Mouse (Mus musculus): ENCODE results near the gene Atp5f1. TPM values are rescaled to one million over a fixed set of nuclear protein-coding genes. Genes with fewer than 3 reads are reported as not detected.

Gene Atp5f1
- total and polyA plus RNA-seq, 3 experiments, result 313 to 344 TPM; not detected in 1

- 0 out of 2 replicates have a peak, but pooled peaks have one; percentile 16 for TF ChIP-seq ELF1 (IDR thresholded peaks at IDR 0.05; ENCODE audit: low read depth, low read length)
- peak; percentile 84; the same call in 1 of the 2 replicates for TF ChIP-seq MXI1 (IDR thresholded peaks at IDR 0.05; ENCODE audit: low read depth, low read length)
- peak; percentile 63; a peak in 2 of 4 replicates for TF ChIP-seq EP300 (IDR thresholded peaks at IDR 0.05; ENCODE audit: low read depth in 1 of 2, low read length in 2 of 2)
- no peak for TF ChIP-seq TAL1 (IDR thresholded peaks at IDR 0.05; ENCODE audit: low read length)
- no peak for TF ChIP-seq POLR2AphosphoS2 (IDR thresholded peaks at IDR 0.05; ENCODE audit: low read length)
- no peak for TF ChIP-seq E2F4 (IDR thresholded peaks at IDR 0.05; ENCODE audit: borderline replicate concordance, low read depth, low read length)
- TF ChIP-seq BHLHE40 (IDR thresholded peaks at IDR 0.05; ENCODE audit: borderline replicate concordance, low read depth, low read length), result no peak
- peak; percentile 76 for TF ChIP-seq SIN3A (IDR thresholded peaks at IDR 0.05; ENCODE audit: low read length)
- peak; percentile 6; the same call in 1 of the 2 replicates for TF ChIP-seq ZNF384 (IDR thresholded peaks at IDR 0.05; ENCODE audit: low read depth, low read length)
These were observed 65.0 kb downstream of the Atp5f1 start (continued) for GRCm38 (mm10) chr3:105894601-105895592.

DNA sequence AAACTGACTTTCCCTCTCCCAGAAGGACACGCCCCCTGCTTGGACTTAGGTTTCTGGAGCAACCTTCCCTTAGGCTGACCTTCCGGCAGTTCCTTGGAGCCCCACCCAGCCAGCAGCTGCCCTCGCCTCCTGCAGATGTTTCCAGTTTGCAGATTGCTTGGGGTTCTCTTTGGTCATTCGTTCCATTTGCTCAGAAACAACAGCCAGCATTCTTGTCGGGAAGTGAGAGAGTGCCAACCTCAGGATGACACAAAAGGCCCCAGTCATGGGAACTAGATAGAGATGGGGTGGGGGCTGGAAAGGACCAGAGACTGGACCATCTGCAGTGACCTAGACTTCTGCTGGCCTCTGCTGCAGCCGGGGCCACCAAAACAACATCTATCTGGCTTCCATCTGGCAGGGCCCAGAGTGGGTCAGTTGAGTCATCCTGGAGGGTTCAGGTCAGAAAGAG lies 65.9 kb downstream of the Atp5f1 start:
- H3K27ac ChIP-seq (ENCODE audit: control insufficient read depth, low read depth, low read length), result peak overlapping the region; percentile 90
- no peak for TF ChIP-seq EP300 (IDR thresholded peaks at IDR 0.05; ENCODE audit: low read depth in 1 of 2, low read length in 2 of 2)
- no peak for TF ChIP-seq KAT2A (conservative IDR thresholded peaks at IDR 0.05; ENCODE audit: low read depth, low read length)
- TF ChIP-seq USF2 (IDR thresholded peaks at IDR 0.05; ENCODE audit: borderline replicate concordance in 1 of 2, insufficient read depth in 1 of 2, low read depth in 1 of 2, low read length in 2 of 2), result no peak
- no peak for TF ChIP-seq ELF1 (IDR thresholded peaks at IDR 0.05; ENCODE audit: low read depth, low read length)
- no peak for TF ChIP-seq UBTF (IDR thresholded peaks at IDR 0.05; ENCODE audit: borderline replicate concordance, insufficient read depth, low read depth, low read length)
- TF ChIP-seq GABPA (IDR thresholded peaks at IDR 0.05; ENCODE audit: low read depth, low read length), result no peak
- TF ChIP-seq NELFE (IDR thresholded peaks at IDR 0.05; ENCODE audit: low read depth, low read length), result no peak
- no peak for TF ChIP-seq RCOR1 (IDR thresholded peaks at IDR 0.05; ENCODE audit: low read depth, low read length)
- TF ChIP-seq USF1 (IDR thresholded peaks at IDR 0.05; ENCODE audit: low read depth, low read length), result no peak
- no peak for TF ChIP-seq CTCF (IDR thresholded peaks at IDR 0.05 in 2 of 3, conservative IDR thresholded peaks at IDR 0.05 in 1 of 3; ENCODE audit: control insufficient read depth in 1 of 3, insufficient read depth in 1 of 3, low read depth in 2 of 3, low read length in 3 of 3, poor library complexity in 1 of 3, severe bottlenecking in 1 of 3)
- no peak for TF ChIP-seq SIN3A (IDR thresholded peaks at IDR 0.05; ENCODE audit: low read length)
- no peak for TF ChIP-seq BHLHE40 (IDR thresholded peaks at IDR 0.05; ENCODE audit: borderline replicate concordance, low read depth, low read length)
- no peak for TF ChIP-seq E2F4 (IDR thresholded peaks at IDR 0.05; ENCODE audit: borderline replicate concordance, low read depth, low read length)
- no peak for TF ChIP-seq TBP (IDR thresholded peaks at IDR 0.05; ENCODE audit: low read depth, low read length)
- no peak for TF ChIP-seq CHD1 (IDR thresholded peaks at IDR 0.05; ENCODE audit: low read depth, low read length)
- no peak for TF ChIP-seq POLR2AphosphoS2 (IDR thresholded peaks at IDR 0.05; ENCODE audit: low read length)
- TF ChIP-seq ZKSCAN1 (IDR thresholded peaks at IDR 0.05; ENCODE audit: low read depth, low read length), result no peak
- no peak for TF ChIP-seq ZMIZ1 (IDR thresholded peaks at IDR 0.05; ENCODE audit: low read depth, low read length)
- H3K36me3 ChIP-seq (ENCODE audit: control insufficient read depth in 1 of 2, insufficient read depth in 2 of 2, low read length in 2 of 2), result peaks cover 0 to 13% of the 10 kb centered on the region in 2 experiments; a peak in 2 of 4 replicates
- H3K9ac ChIP-seq (ENCODE audit: control insufficient read depth, low read depth, low read length, poor library complexity, severe bottlenecking), result peak overlapping the region; percentile 59
- no peaks in the 10 kb centered on the region for H3K79me2 ChIP-seq (ENCODE audit: control insufficient read depth, insufficient read depth, low read length, poor library complexity)
- peaks cover 7 to 31% of the 10 kb centered on the region in 2 experiments for H3K4me1 ChIP-seq (ENCODE audit: control insufficient read depth in 1 of 2, insufficient read depth in 2 of 2, low read length in 2 of 2)
- H3K4me3 ChIP-seq (ENCODE audit: control insufficient read depth in 1 of 2, insufficient read depth in 1 of 2, low read depth in 2 of 2, low read length in 2 of 2), result peak overlapping the region; percentile 45 to 71
- peak; percentile 53 for DNase-seq (ENCODE audit: low read depth, low spot score)
- no peaks in the 10 kb centered on the region for H3K9me3 ChIP-seq (replicated peaks; ENCODE audit: insufficient read depth, low read length)
- no peaks in the 10 kb centered on the region for H3K27me3 ChIP-seq (ENCODE audit: control insufficient read depth in 1 of 2, insufficient read depth in 2 of 2, low read length in 2 of 2)

All from MEL (cell line).